Mouse (Mus musculus): ENCODE results near the gene Tmem50b. TPM values are rescaled to one million over a fixed set of nuclear protein-coding genes. Genes with fewer than 3 reads are reported as not detected.

The Tmem50b gene
- polyA plus RNA-seq, 1 experiment = 91.1 TPM

DNA sequence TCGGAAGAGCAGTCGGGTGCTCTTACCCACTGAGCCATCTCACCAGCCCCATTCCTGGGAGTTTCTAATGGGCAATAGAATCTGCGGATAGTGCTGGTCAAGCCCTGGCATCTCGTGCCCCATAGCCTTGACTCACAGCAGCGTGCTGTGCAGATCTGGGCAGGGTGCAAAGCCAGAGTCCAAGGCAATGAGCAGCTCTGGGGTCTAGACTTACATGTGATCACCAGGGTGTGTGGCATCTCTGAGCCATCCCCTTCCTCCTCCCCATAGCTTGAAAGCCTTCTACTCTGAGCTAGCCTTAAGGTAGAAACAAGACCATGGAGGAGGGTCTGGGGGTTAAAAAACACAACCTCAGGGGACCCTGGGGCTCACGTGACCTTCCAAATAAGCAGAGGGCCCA, 71.3 kb downstream of the Tmem50b start:
- Histone ChIP-seq H3K27ac (ENCODE audit: insufficient read depth, low read length) (no peak overlapping the region), H3K4me1 (ENCODE audit: control insufficient read depth, insufficient read depth, low read length) (no peaks in the 10 kb centered on the region; the same call in 1 of the 2 replicates), H3K4me3 (ENCODE audit: insufficient read depth, low read length) (no peak overlapping the region)
- no peak for TF ChIP-seq POLR2A (IDR thresholded peaks at IDR 0.05; ENCODE audit: extremely low read depth, insufficient read depth, low read length)
- TF ChIP-seq CTCF (IDR thresholded peaks at IDR 0.05; ENCODE audit: extremely low read depth, insufficient read depth, low read length) = no peak

Other genes starting within 250 kb of the Tmem50b start
- 33.7 and 34.5 TPM in 2 replicates for gene Ifnar2, start 225.0 kb downstream of the Tmem50b start, polyA plus RNA-seq (2012; rRNA removed)
- gene Gm21970, start 206.1 kb downstream of the Tmem50b start, polyA plus RNA-seq (2012; rRNA removed) = not detected in 2 replicates
- 12.6 and 13.5 TPM in 2 replicates for gene Il10rb, start 191.6 kb downstream of the Tmem50b start, polyA plus RNA-seq (2012; rRNA removed)
- 35.5 and 36.2 TPM in 2 replicates for gene Ifnar1, start 112.6 kb downstream of the Tmem50b start, polyA plus RNA-seq (2012; rRNA removed)
- 31.6 and 32.9 TPM in 2 replicates for gene Ifngr2, start 50.7 kb downstream of the Tmem50b start, polyA plus RNA-seq (2012; rRNA removed)
- gene Dnajc28, start 21.2 kb upstream of the Tmem50b start, polyA plus RNA-seq (2012; rRNA removed) = 6.8 and 8.2 TPM in 2 replicates
- 34.9 and 37.0 TPM in 2 replicates for gene Gart, start 49.2 kb upstream of the Tmem50b start, polyA plus RNA-seq (2012; rRNA removed)
- 267 and 291 TPM in 2 replicates for gene Son, start 49.7 kb upstream of the Tmem50b start, polyA plus RNA-seq (2012; rRNA removed)
- gene Donson, start 91.0 kb upstream of the Tmem50b start, polyA plus RNA-seq (2012; rRNA removed) = 32.1 and 33.5 TPM in 2 replicates
- 118 and 124 TPM in 2 replicates for gene Cryzl1, start 131.2 kb upstream of the Tmem50b start, polyA plus RNA-seq (2012; rRNA removed)
- 55.2 and 64.9 TPM in 2 replicates for gene Itsn1, start 131.5 kb upstream of the Tmem50b start, polyA plus RNA-seq (2012; rRNA removed)